Mouse (Mus musculus) frontal cortex, adult 2 months (tissue): ENCODE data around the gene Dnah6. TPM values are rescaled to one million over a fixed set of nuclear protein-coding genes. Genes with fewer than 3 reads are reported as not detected.

ENCODE experiments used
- DNase-seq, 2 experiments: peaks; one replicate each; pipeline ENCODE4 v3.0.0; 2022; ENCODE audit warnings: low spot score in 1 of 2; ENCODE audit errors: extremely low spot score in 1 of 2
- polyA plus RNA-seq: library from polyadenylated mRNA; depleted of rRNA; stranded (reverse); fragments of >200 nt; gene quantifications from 2 replicates; pipeline ENCODE4 v1.2.3, GENCODE M21; 2012; rRNA removed

The Dnah6 gene
- polyA plus RNA-seq, result 0.11 and 0.12 TPM in 2 replicates

DNA sequence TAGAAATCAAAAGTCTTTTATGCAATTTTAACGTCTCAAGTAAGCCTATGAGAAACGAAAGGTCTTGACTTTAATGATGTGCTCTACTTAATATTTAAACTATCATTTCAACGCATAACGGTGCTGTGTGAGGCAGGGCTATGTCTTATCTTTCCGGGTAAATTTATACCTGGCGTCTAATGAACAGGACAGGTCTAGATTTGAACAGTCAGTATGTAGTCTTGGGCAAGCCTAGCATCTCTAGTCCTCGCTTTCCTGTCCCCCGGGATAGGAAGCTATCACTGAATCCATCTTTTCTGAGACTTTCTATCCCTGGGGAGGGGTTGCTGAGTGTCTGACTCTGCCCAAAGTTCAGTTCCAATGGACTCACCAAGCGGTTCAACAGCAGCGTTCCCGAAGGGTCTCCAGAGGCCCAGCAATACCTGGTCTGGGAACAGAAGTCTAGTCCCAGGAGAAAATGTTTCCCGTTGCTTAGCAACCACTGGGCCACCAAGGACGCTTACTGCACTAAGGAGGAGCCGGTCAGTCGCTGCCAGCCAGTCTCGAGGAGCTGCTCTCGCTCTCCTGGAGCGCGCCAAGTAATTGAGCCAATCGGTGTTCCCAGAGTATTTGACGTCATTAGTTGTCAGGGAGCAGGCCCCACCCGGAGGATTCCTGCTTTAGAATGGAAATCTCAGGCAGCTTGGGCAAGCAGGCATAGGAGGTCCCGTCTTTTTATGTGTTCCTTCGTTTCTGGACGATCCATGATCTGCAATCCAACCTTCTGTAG lies at the start of gene Dnah6:
TSS of gene Dnah6 (minus strand) at position 463 of the 769 bp plus-strand sequence.
- peak; percentile 93 to 94 for DNase-seq

DNA sequence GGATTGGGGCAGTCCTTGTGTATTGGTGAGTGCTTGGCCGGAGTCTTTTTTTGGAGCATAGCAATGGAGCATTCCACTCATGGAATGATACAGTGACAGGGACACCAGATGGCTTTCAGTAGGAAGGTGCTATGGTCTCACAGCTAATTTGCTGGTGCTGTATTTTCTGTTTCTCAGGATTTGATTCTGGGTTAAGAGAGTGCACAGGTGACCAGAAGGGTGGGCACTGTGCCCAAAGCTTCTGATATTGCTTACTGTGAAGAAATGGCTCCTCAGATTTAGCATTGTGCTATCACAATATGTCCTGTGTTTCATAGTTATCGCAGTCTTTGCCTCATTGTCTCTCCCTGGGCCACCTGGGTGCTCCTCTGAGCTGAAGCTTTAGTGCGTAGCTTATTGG lies 47.9 kb upstream of the Dnah6 start:
- no peak for DNase-seq

DNA sequence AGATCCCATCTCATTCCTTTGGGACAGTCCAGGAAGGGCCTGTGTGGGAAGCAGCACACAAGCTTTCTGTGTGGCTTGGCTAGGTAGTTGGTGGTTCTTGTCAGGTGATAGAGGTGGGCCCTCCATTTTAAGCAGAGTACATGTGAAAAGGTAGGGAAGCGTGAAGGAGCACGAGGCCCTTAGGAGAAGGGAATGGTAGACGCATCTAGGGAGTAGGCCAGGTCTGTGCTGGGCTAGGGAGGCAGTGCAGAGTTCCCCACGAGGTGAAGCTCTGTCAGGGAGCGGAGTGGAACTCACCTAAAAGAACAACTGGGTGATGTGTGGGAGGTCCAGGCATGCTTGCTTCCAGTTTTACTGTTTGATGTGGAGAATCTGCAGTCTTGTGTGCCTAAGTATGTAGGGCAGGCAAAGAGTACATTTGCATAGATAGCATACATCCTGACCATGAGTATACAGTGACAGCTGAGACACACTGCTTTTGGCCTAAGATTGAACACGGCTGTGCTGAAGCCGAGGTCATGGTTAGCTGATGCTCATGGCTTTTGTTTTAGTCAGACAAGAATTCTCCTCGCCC lies 46.4 kb upstream of the Dnah6 start:
- no peak for DNase-seq

DNA sequence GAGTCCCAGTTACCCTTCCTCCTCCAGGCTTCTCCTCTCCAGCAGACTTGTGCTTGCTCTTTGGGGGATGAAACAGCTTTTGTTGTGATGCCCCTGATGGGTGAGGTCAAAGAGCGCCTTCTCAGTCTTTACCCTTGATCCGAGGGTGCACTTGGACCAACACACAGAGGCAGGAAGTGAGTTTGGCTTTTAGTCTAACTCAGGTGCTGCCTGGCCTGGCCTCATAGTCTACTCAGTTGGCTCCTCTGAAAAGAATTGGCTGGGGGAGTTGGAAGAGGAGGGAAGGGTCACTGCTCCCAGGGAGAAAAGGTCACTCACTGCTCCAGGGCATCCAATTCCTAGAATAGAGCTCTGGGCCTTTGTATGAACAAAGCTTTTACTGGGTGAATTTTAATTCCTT lies 43.4 kb upstream of the Dnah6 start:
- no peak for DNase-seq

DNA sequence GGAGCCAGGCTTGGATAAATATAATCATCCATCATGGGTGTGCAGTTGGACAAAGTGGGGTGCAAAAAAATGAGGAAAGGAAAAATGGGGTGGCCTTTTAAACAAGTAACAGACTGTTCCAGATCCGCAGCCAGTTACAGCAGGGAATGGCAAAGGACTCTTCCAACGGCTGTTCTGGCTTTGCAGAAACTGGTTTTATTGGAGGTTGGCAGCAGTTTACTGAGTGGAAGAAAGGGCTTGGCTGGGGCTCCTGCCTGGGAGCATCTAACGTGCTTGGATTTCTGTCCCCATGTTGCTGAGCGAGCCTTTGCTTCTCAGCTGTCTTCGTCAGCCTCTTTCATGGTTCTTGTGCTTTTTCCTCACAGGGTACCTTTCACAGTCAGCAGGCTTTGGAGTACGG lies 38.7 kb upstream of the Dnah6 start:
- no peak for DNase-seq

DNA sequence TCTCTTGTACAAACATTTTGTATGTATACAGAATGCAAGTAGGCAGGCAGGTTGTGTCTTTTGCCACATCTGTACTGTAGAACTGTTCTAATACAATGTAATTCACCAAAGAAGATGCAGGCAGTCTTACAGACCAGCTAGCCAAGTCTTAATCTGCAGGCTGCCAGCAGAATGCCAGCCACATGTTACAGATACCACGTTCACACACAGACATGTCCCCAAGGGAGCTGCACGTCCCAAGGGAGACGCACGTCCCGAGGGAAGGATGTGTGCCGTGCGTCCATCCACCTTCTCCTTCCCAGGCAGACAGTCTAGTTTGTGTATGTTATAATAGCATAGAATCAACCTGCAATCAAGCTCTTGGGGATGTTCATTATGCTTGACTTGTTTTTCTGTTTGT lies 35.6 kb upstream of the Dnah6 start:
- DNase-seq, result no peak

DNA sequence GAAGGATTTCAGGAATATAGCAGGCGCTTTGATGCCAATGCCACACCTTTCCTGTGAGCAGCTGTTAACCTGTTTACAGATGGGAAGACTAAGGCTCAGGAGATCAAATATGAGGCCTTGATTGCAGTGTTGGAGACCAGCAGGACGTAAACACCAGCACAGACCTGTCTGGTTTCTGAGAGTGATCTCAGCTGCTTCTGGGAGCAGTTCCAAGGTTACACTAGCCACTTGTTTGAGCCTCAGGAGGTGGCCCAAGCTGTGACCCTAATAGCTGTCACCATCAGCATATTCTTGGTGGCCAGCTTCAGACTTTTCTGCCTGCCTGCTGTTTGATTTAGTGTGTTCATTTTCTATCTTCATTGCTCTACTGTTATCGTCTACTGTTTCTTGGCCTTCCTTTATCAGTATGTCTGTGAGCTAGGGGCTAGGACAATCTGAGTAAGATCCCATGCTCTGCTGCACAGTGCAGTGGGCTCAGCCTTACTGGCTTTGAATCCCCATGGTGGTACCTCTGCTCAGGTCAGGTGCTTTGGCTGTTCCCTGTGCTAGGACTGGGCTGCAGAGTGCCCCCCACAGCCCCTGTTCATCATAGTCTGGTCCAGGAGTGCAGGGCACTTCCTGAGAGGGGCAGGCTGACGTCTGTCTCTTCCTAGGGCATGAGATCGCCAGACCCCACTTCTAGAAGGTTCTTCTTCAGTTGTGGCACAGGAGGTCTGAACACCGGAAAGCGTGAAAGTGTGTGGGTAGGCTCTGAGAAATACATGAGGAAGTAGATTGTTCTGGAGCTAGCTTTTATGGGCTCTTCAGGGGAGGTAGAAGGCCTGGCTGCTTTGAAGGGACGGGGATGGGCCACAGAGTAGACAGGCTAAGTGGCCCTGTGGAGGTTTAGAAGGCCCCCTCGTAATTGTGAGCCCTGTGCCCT lies 33.1 kb upstream of the Dnah6 start:
- DNase-seq, result no peak

DNA sequence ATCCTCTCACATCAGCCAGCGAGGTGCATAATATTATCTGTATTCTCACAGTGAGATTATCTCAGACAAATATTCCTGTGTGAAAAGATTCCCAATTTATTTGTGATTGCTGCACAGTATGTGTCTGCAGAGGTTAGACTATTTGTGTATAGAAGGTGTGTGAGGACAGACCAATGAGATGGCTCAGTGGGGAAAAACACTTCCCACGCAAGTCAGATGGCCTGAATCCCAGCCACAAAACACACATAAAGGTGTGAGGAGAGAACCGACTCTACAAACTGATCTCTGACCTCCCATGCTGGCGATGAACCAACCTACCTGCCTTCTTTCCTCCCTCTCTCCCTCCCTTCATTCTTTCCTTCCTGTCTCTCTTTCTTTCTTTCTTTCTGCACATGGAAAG lies 32.1 kb upstream of the Dnah6 start:
- no peak for DNase-seq

DNA sequence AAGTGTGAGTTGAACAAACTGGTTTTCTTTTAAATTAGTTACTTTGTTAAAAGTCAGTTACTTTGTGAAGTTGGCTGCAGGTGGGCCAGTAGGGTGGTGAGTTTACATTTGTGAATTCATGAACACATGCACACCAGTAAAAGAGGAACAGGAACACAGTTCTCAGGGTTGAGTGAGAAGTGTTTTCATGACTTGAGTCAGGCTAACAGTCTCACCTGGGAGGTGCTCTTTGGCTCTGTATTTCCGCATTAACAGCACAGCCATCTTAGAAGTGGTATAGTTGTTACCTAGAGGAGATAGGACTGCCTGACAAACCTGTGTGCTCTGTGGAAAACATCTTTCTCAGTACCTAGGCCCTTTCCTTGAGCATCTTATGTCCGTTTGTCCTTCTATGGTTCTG lies 31.6 kb upstream of the Dnah6 start:
- DNase-seq, result no peak

DNA sequence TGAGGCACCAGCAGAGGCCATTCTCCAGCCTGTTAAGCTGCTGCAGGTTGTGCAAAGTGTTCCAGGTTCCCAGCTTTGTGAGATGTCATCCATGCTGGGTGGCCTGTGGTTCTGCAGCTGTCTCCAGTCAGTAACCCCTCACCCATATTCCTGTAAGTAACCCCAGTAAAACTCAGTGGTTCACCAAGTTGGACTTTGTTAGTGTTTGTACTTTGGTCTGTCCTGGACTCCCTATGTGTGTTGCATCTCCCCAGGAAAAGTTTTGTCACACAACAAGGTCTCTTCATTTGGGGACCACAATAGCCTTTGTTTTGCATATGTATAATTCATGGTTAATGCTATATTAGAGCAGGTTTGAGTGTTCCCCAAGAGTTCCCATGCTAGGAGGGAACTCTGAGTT lies 30.9 kb upstream of the Dnah6 start:
- DNase-seq, result no peak

DNA sequence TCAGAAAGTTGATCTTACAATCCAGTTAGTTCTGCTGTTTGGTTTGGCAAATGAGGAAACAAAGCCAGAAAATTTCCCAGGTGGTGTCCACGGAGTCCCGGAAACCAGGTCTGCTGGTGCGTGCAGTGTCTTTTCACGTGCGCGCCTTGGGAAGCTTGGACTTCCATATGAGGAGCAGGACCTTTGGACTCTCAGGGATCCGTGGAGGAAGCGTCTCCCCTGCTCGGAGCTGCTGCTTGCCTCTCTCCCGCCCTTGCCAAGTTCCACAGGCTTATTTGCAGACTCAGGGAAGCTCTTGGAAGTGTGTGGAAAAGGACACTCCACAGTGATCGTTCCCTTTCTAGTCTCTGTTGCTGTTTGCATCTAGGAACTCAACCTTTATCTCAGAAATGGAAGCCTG lies 29.9 kb upstream of the Dnah6 start:
- no peak for DNase-seq

DNA sequence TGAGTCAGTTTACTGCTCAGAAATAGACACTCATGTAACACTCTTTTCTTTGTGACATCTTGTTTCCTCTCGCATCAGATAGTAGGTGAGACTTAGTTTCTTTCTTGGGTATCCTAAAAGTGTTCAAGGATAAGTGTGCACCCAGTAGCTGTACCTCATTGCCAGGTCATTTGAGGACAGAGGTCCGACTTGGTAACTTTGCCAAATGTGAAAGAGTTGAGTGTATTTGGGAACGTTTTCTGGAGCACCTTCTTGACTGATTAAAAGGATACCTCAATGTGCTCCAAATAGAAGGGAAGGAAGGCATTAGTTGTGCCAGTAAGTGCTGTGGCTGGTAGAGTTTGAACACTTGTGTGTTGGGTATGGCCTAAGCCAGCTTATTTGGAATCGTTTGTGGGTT lies 28.4 kb upstream of the Dnah6 start:
- no peak for DNase-seq

DNA sequence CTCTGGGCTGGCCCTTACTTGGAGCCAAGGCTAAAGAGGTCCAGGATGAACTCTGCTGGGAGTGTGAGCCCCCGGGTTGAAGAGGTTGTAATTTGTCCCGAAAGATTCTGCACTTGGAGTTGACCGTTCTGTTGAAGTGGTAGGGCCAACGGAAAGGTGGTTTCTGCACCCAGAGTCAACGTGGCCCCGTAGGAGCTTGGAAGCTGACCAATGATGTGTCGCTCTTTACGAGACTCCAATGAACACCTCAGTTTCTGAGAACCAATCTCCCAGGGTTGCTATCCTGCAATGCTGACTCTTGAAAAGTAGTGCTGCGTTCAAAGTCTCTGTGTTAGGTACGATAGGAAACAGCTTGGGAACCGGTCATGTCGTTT lies 27.6 kb upstream of the Dnah6 start:
- DNase-seq, result peak in 1 of 2 experiments; percentile 29

DNA sequence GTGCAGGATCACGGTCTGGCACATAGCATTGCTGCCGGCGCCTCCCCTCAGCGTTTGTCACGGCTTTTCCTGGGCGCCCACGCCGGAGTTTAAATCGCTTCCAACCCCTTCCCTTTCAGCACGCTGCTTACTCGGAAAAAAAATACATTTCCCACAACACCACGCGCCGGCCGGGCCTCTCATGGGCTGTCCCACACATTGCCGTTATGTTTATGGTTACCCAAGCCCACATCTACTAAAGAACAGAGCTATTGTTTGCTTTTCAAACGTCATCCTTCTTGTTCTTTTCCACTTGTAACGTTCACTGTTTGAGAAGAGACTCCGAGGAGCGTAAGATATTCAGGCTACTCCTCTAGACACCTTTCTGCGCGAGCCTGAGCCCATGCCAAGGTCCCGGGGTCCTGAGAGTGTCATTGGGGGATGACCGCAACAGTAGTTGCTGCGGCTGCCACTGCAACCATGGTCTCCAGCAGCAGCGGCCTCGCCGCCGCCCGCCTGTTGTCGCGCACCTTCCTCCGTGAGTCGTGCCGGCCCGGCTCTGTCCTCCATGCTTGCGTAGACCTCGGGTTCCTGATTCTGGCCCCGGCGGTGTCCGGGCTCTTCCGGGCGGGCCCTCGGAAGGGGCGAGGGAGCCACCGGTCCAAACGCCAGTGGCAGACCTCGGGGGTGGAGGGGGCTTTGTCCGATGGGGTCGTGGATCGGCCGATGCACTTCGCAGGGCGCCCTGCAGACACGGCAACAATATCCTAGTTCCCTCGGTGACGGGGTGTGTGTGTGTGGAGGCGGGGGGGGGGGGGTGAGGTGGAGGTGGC lies 27.0 kb upstream of the Dnah6 start, which contains the start of gene Suclg1:
TSS of gene Suclg1 (plus strand) at position 146 of the 812 bp plus-strand sequence.
- peak; percentile 84 to 95 for DNase-seq

DNA sequence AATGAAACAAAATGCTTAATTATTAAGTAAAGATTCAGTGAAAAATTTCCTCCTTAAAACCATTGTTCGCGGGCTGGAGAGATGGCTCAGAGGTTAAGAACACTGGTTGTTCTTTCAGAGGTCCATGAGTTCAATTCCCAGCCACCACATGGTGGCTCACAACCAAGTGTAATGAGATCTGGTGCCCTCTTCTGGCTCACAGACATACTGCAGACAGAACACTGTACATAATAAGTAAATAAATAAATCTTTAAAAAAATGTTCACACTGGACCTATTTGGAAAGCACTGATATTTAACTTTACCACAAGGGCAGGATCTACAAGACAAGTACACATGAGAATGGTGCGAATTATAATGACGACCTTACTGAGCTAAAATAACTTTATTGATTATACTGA lies 26.0 kb upstream of the Dnah6 start:
- DNase-seq, result peak in 1 of 2 experiments; percentile 45

DNA sequence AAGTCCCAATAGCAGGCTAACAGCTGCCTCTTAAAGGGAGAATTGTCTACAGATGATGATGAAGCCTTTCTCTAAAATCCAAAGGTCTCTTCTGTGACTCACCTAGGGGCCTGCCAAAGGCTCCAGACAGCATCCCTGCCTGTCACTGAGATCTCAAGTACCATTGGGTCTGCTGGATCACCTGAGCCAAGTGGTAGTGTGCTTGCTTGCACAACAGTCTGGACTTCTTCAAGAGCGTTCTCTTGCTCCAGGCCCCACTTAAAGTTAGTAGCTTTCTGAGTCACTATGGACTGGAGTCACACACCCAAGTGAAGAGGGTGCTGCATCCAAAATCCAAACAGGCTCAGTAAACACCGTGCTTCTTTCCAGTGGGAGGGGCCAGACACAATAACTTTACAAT lies 25.4 kb upstream of the Dnah6 start:
- no peak for DNase-seq

DNA sequence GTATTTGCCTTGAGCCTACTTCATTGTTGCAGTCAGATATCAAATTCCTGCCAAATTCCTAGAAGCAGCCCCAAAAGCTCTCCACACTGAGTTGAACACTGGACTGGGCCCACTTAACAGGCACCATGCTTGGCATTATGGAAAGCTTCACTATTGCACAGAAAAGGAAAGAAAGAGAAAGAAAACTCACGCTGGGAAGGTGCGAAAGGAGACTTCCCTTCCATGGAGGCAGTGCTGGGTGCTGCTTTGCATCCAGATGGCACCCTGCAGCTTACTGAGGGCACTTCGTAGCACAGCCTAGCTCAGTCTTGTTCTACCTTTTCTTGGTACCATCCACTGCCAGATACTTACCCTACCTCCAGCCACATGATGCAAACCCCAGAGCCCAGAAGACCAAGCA lies 14.2 kb upstream of the Dnah6 start:
- DNase-seq, result no peak

DNA sequence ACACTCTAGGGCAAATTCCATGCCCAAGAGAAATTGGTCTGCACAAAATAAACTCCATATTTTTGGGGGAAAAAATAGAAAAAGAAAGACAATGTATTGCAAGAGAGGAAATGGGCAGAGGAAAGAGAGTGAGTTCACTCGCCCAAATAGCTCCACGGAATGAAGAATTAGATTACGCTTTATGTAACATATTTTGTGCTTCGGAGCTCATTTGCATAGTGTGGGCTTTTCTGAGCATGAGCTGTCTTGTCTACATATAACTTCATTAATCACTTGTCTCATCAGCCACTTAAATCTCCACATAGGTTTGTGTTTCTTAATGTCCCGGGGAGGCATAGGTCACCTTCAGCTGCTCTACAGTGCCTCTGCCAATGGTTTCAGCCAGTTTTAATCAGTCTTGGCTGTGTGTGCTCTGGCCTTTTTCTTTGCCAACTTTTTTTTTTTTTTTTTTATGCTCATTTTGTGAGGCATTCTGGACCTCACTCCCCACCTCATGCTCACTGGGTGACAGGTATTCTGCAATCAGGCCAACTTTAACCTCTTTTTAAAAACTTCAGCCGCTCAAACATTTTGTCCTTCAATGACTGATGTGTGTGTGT lies 12.9 kb upstream of the Dnah6 start:
- no peak for DNase-seq

DNA sequence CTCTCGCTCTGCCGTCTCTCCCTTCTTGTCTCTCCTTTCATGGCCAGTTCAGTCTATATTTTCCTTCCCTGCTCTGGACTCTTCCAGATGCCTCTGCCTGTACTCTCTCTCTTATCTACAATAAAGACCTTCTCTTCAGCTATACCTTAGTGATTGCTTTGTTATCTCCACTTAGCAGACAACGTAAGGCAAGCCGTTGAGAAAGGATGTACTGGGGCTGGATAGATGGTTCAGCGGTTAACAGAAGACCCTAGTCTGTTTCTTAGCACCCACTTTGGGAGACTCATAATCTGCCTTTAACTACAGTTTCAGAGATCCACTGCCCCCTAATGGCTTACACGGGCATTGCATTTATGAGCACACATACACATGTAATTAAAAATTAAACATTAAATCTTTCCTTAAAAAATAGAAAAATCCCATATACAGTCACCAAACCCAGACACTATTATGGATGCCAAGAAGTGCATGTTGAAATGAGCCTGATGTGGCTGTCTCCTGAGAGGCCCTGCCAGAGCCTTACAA lies 11.8 kb upstream of the Dnah6 start:
- DNase-seq, result no peak

DNA sequence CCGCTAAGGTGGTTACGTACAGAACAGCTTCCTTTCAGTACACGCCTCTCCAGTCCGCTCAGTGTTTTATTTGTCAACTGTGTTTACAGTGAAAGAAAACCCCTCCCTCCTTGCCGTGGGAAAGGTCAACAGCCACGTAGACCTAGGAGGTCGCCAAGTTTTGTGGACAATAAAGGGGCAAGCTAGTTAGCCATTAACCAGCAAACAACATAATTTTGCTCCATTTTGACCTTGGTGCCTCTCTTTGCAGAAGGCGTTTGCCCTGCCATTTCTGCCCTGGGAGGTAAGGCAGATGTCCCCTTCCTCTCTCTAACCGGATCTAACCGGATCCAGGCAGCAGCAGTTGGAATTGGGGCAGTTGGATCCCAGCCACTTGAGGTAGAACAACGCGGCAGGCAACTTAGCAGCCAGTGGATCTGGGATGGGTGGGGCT lies 10.7 kb upstream of the Dnah6 start:
- no peak for DNase-seq
